Mouse (Mus musculus): ENCODE results near the gene Vmn1r233. TPM values are rescaled to one million over a fixed set of nuclear protein-coding genes. Genes with fewer than 3 reads are reported as not detected.

Vmn1r233 gene
- polyA plus RNA-seq (2015; fragmentation: Nextera tagmentation; extraction: Ambion mirVana), result not detected in 2 replicates

GRCm38 (mm10) chr17:20996364-20996763, at the start of gene Vmn1r233:
Vmn1r233 (minus strand) TSS chr17:20996464.
- Histone ChIP-seq H3K9ac (no peak within 1 kb of the TSS), H3K4me1 (no peaks in the 10 kb centered on the region), H3K9me3 (replicated peaks) (no peaks in the 10 kb centered on the region), H3K27me3 (no peaks in the 10 kb centered on the region), H3K4me2 (no peak within 1 kb of the TSS), H3K4me3 (replicated peaks) (no peak within 1 kb of the TSS), H3K27ac (no peak within 1 kb of the TSS), H3K36me3 (no peaks in the 10 kb centered on the region)
- ATAC-seq (replicated peaks; ENCODE audit: low FRiP score), result no peak

GRCm38 (mm10) chr17:21018410-21019080, 22.3 kb upstream of the Vmn1r233 start:
- ATAC-seq (replicated peaks; ENCODE audit: low FRiP score), result no peak
- 90% methylated on average over 1 of the region's 1 CpGs for WGBS
- H3K27me3 ChIP-seq, result no peaks in the 10 kb centered on the region
- H3K9ac ChIP-seq, result no peak overlapping the region
- no peak overlapping the region for H3K27ac ChIP-seq
- peaks cover 83% of the 10 kb centered on the region for H3K36me3 ChIP-seq
- no peak overlapping the region for H3K4me2 ChIP-seq
- no peaks in the 10 kb centered on the region for H3K9me3 ChIP-seq (replicated peaks)
- no peak overlapping the region for H3K4me3 ChIP-seq (replicated peaks)
- H3K4me1 ChIP-seq, result no peaks in the 10 kb centered on the region

- WGBS, result 26% methylated on average over 1 of the region's 1 CpGs
- H3K27ac ChIP-seq, result peak overlapping the region; percentile 97
- no peaks in the 10 kb centered on the region for H3K9me3 ChIP-seq (replicated peaks)
- no peaks in the 10 kb centered on the region for H3K27me3 ChIP-seq
- peak overlapping the region; percentile 83 for H3K9ac ChIP-seq
- peaks cover 25% of the 10 kb centered on the region for H3K36me3 ChIP-seq
- no peak for ATAC-seq (replicated peaks; ENCODE audit: low FRiP score)
- H3K4me3 ChIP-seq (replicated peaks), result peak overlapping the region; percentile 84
- peaks cover 17% of the 10 kb centered on the region for H3K4me1 ChIP-seq
- H3K4me2 ChIP-seq, result peak overlapping the region; percentile 76
Observed at GRCm38 (mm10) chr17:21009726-21010125, 13.5 kb upstream of the Vmn1r233 start.

DNA sequence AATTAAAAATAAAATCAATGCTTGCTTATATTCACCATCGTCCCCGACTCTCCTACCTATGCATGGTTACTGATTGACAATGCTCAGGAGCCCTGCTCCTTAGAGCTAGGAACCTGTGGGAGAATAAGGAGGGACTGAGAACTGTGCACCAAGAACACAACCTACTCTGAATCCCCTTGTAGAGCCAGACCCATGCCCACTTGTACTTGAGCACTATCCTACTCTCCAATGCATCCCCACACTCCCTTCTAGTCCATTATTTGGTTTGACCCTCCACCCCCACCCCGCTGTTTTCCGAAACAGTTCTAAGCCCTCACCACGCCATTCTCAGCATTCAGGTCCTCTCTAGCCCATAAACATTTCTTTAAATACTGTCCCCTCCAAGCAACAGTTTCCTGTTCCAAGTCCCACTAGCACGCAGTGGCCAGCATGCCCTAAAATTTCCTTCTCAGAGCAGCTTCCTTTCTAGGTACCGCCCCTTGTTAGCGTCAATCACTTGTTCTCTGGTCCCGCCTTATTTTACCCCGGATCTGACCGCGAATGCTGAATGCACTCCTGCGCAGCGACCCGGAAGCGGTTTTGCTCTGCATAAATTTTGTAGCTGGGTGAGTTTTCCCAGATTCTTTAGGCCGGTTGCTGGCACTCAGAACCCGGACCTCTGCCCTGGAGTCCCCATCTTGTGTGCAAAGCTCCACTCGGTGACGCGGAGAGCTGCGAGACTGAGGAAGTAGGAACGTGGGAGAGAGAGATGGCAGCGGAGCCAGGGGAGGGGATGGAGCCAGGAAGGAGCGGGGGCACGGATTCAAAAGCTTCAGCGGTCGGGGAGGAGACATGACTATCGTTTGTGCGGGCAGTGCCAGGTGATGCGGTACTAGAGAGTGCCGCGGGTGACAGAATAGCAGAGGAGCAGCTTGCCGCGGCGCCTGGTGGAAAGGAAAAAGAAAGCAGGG, 12.4 kb upstream of the Vmn1r233 start, which contains the start of gene Zfp160:
Gene Zfp160, plus strand, starts transcription at position 522 of the 950 bp plus-strand sequence.
- Histone ChIP-seq H3K4me2 (peak within 1 kb of the TSS; percentile 76), H3K9me3 (replicated peaks) (no peaks in the 10 kb centered on the region), H3K27ac (peak within 1 kb of the TSS; percentile 97), H3K27me3 (0 out of 2 replicates have a peak, but pooled peaks cover 3% of the 10 kb centered on the region), H3K36me3 (peaks cover 21% of the 10 kb centered on the region), H3K4me3 (replicated peaks) (peak within 1 kb of the TSS; percentile 84), H3K9ac (peak within 1 kb of the TSS; percentile 83), H3K4me1 (peaks cover 17% of the 10 kb centered on the region)
- peak; percentile 99 for ATAC-seq (replicated peaks; ENCODE audit: low FRiP score)
- 4% methylated on average over 36 of the region's 36 CpGs for WGBS

DNA sequence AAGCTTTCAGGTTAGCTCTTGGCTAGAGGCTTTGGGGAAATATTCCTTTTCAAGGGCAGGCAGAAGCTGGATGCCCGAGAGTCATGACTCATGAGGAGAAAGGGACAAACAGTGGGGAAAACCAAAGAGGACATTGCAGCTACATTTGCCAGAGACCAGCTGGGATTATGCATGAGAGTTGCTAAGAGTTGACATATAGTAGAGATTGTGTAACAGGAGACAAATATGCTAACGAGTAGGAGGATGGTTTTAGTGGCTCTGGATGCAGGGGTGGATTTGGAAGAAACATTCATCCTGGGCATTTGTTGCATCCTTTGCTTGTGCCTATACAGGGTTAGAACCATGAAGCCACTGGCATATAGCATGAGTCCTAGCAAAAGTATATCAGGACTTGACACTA, 2.5 kb downstream of the Vmn1r233 start:
- Histone ChIP-seq H3K36me3 (no peaks in the 10 kb centered on the region), H3K4me1 (no peaks in the 10 kb centered on the region), H3K27ac (no peak overlapping the region), H3K4me2 (no peak overlapping the region), H3K9me3 (replicated peaks) (no peaks in the 10 kb centered on the region), H3K27me3 (no peaks in the 10 kb centered on the region), H3K9ac (no peak overlapping the region), H3K4me3 (replicated peaks) (no peak overlapping the region)
- 64% methylated on average over 2 of the region's 2 CpGs for WGBS
- no peak for ATAC-seq (replicated peaks; ENCODE audit: low FRiP score)

GRCm38 (mm10) chr17:20966681-20967080, 29.6 kb downstream of the Vmn1r233 start:
- peaks cover 86% of the 10 kb centered on the region for H3K36me3 ChIP-seq
- H3K4me1 ChIP-seq, result no peaks in the 10 kb centered on the region

DNA sequence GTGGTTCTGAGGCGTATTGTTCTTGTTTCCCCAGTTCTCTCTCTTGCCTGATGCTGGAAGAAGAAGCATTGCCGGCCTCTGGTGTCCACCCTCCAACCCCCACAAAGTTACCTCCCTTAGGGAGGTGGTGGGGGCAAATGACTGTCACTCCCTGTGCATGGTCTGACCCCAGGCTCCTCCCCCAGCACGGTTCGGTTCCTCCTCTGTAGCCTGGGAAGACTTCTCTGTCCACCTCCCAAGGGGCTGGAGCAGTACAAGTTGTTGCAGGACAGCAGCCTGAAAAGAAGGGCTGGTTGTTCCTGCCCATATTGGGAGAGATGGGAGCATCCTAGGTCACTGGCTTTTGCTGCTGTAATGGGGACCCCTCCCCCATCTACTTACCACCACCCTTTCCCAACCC, 30.8 kb downstream of the Vmn1r233 start:
- WGBS, result 73% methylated on average over 4 of the region's 4 CpGs
- 0 out of 2 replicates have a peak, but pooled peaks have one; percentile 44 for ATAC-seq (replicated peaks; ENCODE audit: low FRiP score)
- Histone ChIP-seq H3K4me2 (no peak overlapping the region), H3K9me3 (replicated peaks) (no peaks in the 10 kb centered on the region), H3K27ac (no peak overlapping the region), H3K4me1 (no peaks in the 10 kb centered on the region), H3K27me3 (no peaks in the 10 kb centered on the region), H3K4me3 (replicated peaks) (no peak overlapping the region), H3K9ac (no peak overlapping the region), H3K36me3 (peaks cover 98% of the 10 kb centered on the region)

More at GRCm38 (mm10) chr17:20966681-20967080, 29.6 kb downstream of the Vmn1r233 start:
- H3K4me2 ChIP-seq, result no peak overlapping the region
- H3K9ac ChIP-seq, result no peak overlapping the region
- H3K4me3 ChIP-seq (replicated peaks), result no peak overlapping the region
- no peaks in the 10 kb centered on the region for H3K27me3 ChIP-seq
- H3K9me3 ChIP-seq (replicated peaks), result no peaks in the 10 kb centered on the region
- ATAC-seq (replicated peaks; ENCODE audit: low FRiP score), result no peak
- H3K27ac ChIP-seq, result no peak overlapping the region

GRCm38 (mm10) chr17:20960386-20960785, 35.9 kb downstream of the Vmn1r233 start:
- Histone ChIP-seq H3K9me3 (replicated peaks) (no peaks in the 10 kb centered on the region), H3K36me3 (peaks cover 100% of the 10 kb centered on the region), H3K9ac (no peak overlapping the region), H3K4me2 (no peak overlapping the region), H3K4me1 (no peaks in the 10 kb centered on the region), H3K27me3 (no peaks in the 10 kb centered on the region), H3K27ac (no peak overlapping the region), H3K4me3 (replicated peaks) (no peak overlapping the region)
- 96% methylated on average over 5 of the region's 5 CpGs for WGBS
- ATAC-seq (replicated peaks; ENCODE audit: low FRiP score), result no peak

DNA sequence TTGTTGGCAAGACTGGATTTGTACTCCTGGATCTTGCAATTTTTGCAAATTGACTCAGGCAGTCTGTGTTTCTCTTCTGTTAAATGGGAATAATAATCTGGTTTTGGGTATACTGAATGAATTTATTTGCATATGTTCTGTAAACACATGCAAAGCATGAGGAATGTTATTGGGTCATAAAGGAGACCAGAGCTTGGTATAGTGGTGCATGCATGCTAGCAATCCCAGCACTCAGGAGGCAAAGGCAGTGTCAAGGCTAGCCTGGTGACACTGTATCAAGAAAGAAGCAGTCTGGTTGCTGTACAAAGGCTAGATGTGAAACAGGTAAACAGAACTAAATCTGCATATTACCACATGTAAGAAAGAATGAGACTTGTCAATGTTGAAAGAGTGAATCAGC, 49.6 kb downstream of the Vmn1r233 start:
- H3K27me3 ChIP-seq, result no peaks in the 10 kb centered on the region
- peak overlapping the region; percentile 78 for H3K9ac ChIP-seq
- no peaks in the 10 kb centered on the region for H3K9me3 ChIP-seq (replicated peaks)
- H3K27ac ChIP-seq, result 0 out of 2 replicates have a peak overlapping the region, but pooled peaks have one; percentile 97
- H3K4me3 ChIP-seq (replicated peaks), result peak overlapping the region; percentile 62
- peaks cover 25% of the 10 kb centered on the region for H3K4me1 ChIP-seq
- H3K4me2 ChIP-seq, result peak overlapping the region; percentile 67
- no peak for ATAC-seq (replicated peaks; ENCODE audit: low FRiP score)
- H3K36me3 ChIP-seq, result peaks cover 12% of the 10 kb centered on the region

- H3K36me3 ChIP-seq, result peaks cover 7% of the 10 kb centered on the region
- no peaks in the 10 kb centered on the region for H3K9me3 ChIP-seq (replicated peaks)
- no peaks in the 10 kb centered on the region for H3K27me3 ChIP-seq
- under 1% methylated on average over 13 of the region's 13 CpGs for WGBS
- H3K4me2 ChIP-seq, result peak overlapping the region; percentile 67
- H3K4me3 ChIP-seq (replicated peaks), result peak overlapping the region; percentile 62
- ATAC-seq (replicated peaks; ENCODE audit: low FRiP score), result no peak
- peak overlapping the region; percentile 78 for H3K9ac ChIP-seq
- H3K4me1 ChIP-seq, result peaks cover 25% of the 10 kb centered on the region
- H3K27ac ChIP-seq, result peak overlapping the region; percentile 97
Observed at GRCm38 (mm10) chr17:20946026-20946565, 50.2 kb downstream of the Vmn1r233 start.

- H3K4me2 ChIP-seq, result peak within 1 kb of the TSS; percentile 67
- peak within 1 kb of the TSS; percentile 62 for H3K4me3 ChIP-seq (replicated peaks)
- peak; percentile 99 for ATAC-seq (replicated peaks; ENCODE audit: low FRiP score)
- under 1% methylated on average over 69 of the region's 69 CpGs for WGBS
- H3K36me3 ChIP-seq, result 0 out of 2 replicates have a peak, but pooled peaks cover 5% of the 10 kb centered on the region
- peak within 1 kb of the TSS; percentile 97 for H3K27ac ChIP-seq
- H3K4me1 ChIP-seq, result peaks cover 25% of the 10 kb centered on the region
- peak within 1 kb of the TSS; percentile 78 for H3K9ac ChIP-seq
- no peaks in the 10 kb centered on the region for H3K27me3 ChIP-seq
- no peaks in the 10 kb centered on the region for H3K9me3 ChIP-seq (replicated peaks)
Observed at GRCm38 (mm10) chr17:20944985-20945891, 51.0 kb downstream of the Vmn1r233 start, which contains the start of gene Ppp2r1a. Ppp2r1a (plus strand) TSS chr17:20945311.
